Mouse (Mus musculus) kidney, adult 2 months (tissue): ENCODE measurements at regions not wholly inside any gene's neighbourhood (a gene's known extent, or its start where the extent isn't known, plus 50 kb on each side); places are given as distances from the start of the nearest gene placed in this dataset.

Experiments
- DNase-seq: peaks from one replicate; pipeline ENCODE4 v3.0.0; 2021
- H3K27ac ChIP-seq: fragments of 200-500 bp; 2 replicates; pipeline ENCODE4 v1.5.1; 2012; ENCODE audit warnings: low read depth, low read length, control low read depth, inconsistent platforms; ENCODE audit not compliant: insufficient read depth
- H3K27me3 ChIP-seq: fragments of 200-500 bp; replicated peaks from 2 replicates; pipeline ENCODE4 v1.6.1; 2012; ENCODE audit warnings: mild to moderate bottlenecking, moderate library complexity, low read length, inconsistent platforms; ENCODE audit not compliant: control insufficient read depth, insufficient read depth
- H3K36me3 ChIP-seq: fragments of 200-500 bp; 2 replicates; pipeline ENCODE4 v1.6.1; 2012; ENCODE audit warnings: mild to moderate bottlenecking, moderate library complexity, low read length, inconsistent platforms; ENCODE audit not compliant: control insufficient read depth, insufficient read depth
- H3K4me1 ChIP-seq: fragments of 200-500 bp; 2 replicates; pipeline ENCODE4 v1.6.1; 2011; ENCODE audit warnings: low read length; ENCODE audit not compliant: control insufficient read depth, insufficient read depth
- H3K4me3 ChIP-seq: fragments of 200-500 bp; 2 replicates; pipeline ENCODE4 v1.5.1; 2011; ENCODE audit warnings: mild to moderate bottlenecking, low read depth, low read length, control low read depth; ENCODE audit not compliant: insufficient read depth
- CTCF ChIP-seq: fragments of 200-500 bp; conservative IDR thresholded peaks from 2 replicates; pipeline ENCODE4 v1.5.1; 2011; ENCODE audit warnings: low read depth, mild to moderate bottlenecking, control low read depth, low read length, moderate library complexity, mixed read lengths; ENCODE audit not compliant: insufficient read depth, insufficient read length
- POLR2A ChIP-seq: fragments of 200-500 bp; IDR thresholded peaks from one replicate; pipeline ENCODE4 v1.6.1; 2011; ENCODE audit warnings: low read depth, low read length, control low read depth
- WGBS: fragments of 180-500 bp; shearing (Covaris S2); methylation state at CpG from one replicate; pipeline ENCODE4 v1.1.7; 2018; 5-methylcytosine and 5-hydroxymethylcytosine counted together

- no peaks in the 10 kb centered on the region for H3K36me3 ChIP-seq
- TF ChIP-seq POLR2A (no peak), CTCF (no peak)
- peak overlapping the region; percentile 40; the same call in 1 of the 2 replicates for H3K27ac ChIP-seq
- no peaks in the 10 kb centered on the region for H3K4me1 ChIP-seq
- H3K27me3 ChIP-seq = no peaks in the 10 kb centered on the region
- no peak overlapping the region for H3K4me3 ChIP-seq
- peak; percentile 67 for DNase-seq
- 59% methylated on average over 8 of the region's 8 CpGs for WGBS
Measured at GRCm38 (mm10) chr13:51311679-51312255, 96.7 kb upstream of the S1pr3 start.

- Histone ChIP-seq H3K27me3 (no peaks in the 10 kb centered on the region), H3K36me3 (no peaks in the 10 kb centered on the region), H3K27ac (peak overlapping the region; percentile 82), H3K4me3 (no peak overlapping the region), H3K4me1 (no peaks in the 10 kb centered on the region)
- DNase-seq = peak; percentile 40
- no peak for TF ChIP-seq POLR2A
- no peak for TF ChIP-seq CTCF
- 79% methylated on average over 5 of the region's 5 CpGs for WGBS
Measured at GRCm38 (mm10) chr13:51313129-51313850, 95.1 kb upstream of the S1pr3 start.

GRCm38 (mm10) chr13:51314541-51314977, 93.9 kb upstream of the S1pr3 start:
- H3K27ac ChIP-seq = peak overlapping the region; percentile 66
- no peaks in the 10 kb centered on the region for H3K4me1 ChIP-seq
- WGBS = 47% methylated on average over 5 of the region's 5 CpGs
- no peaks in the 10 kb centered on the region for H3K36me3 ChIP-seq
- DNase-seq = peak; percentile 60
- H3K27me3 ChIP-seq = no peaks in the 10 kb centered on the region
- TF ChIP-seq CTCF = no peak
- TF ChIP-seq POLR2A = no peak
- no peak overlapping the region for H3K4me3 ChIP-seq

GRCm38 (mm10) chr13:51315008-51315778, 93.2 kb upstream of the S1pr3 start:
- Histone ChIP-seq H3K36me3 (no peaks in the 10 kb centered on the region), H3K27ac (peak overlapping the region; percentile 66), H3K4me3 (no peak overlapping the region), H3K27me3 (no peaks in the 10 kb centered on the region), H3K4me1 (no peaks in the 10 kb centered on the region)
- 72% methylated on average over 10 of the region's 10 CpGs for WGBS
- TF ChIP-seq CTCF (no peak), POLR2A (no peak)
- no peak for DNase-seq

- no peaks in the 10 kb centered on the region for H3K36me3 ChIP-seq
Measured at GRCm38 (mm10) chr13:51315779-51316041, 92.7 kb upstream of the S1pr3 start.

GRCm38 (mm10) chr13:51323058-51323715, 85.3 kb upstream of the S1pr3 start:
- no peak overlapping the region for H3K27ac ChIP-seq
- H3K27me3 ChIP-seq = no peaks in the 10 kb centered on the region
- TF ChIP-seq CTCF = no peak
- no peak for TF ChIP-seq POLR2A
- no peak for DNase-seq
- H3K4me3 ChIP-seq = no peak overlapping the region
- H3K4me1 ChIP-seq = no peaks in the 10 kb centered on the region
- H3K36me3 ChIP-seq = no peaks in the 10 kb centered on the region
- WGBS = 77% methylated on average over 7 of the region's 7 CpGs

More at GRCm38 (mm10) chr13:51315779-51316041, 92.7 kb upstream of the S1pr3 start:
- Histone ChIP-seq H3K27me3 (no peaks in the 10 kb centered on the region), H3K4me3 (no peak overlapping the region), H3K4me1 (no peaks in the 10 kb centered on the region), H3K27ac (no peak overlapping the region)
- no peak for DNase-seq
- TF ChIP-seq CTCF (no peak), POLR2A (no peak)
- 60% methylated on average over 5 of the region's 5 CpGs for WGBS
